In genomic region chr3:148986894-148987590, GRCm38 (mm10) we compare ENCODE assay signal across 7 mouse cellular contexts. TPM values are rescaled to one million over a fixed set of nuclear protein-coding genes. Genes with fewer than 3 reads are reported as not detected.
DNase-seq lines count a peak whose midpoint lies in the region; ATAC-seq and TF ChIP-seq lines count a peak whose summit lies in the region.

No protein-coding gene starts in this region.

- no peaks in the 10 kb centered on the region for H3K9me3 ChIP-seq in heart, embryonic 16.5 days (replicated peaks; ENCODE audit: control insufficient read depth, low read length)
- H3K9me3 ChIP-seq in limb, embryonic 12.5 days = no peaks in the 10 kb centered on the region

- no peak for ATAC-seq in heart, embryonic 16.5 days (replicated peaks; ENCODE audit: extremely low read depth, insufficient read depth, low FRiP score)
- 0 out of 2 replicates have a peak, but pooled peaks have one; percentile 5 for ATAC-seq in limb, embryonic 12.5 days (ENCODE audit: insufficient number of reproducible peaks, insufficient read depth, low FRiP score, low TSS enrichment, low read depth)

- no peaks in the 10 kb centered on the region for H3K27me3 ChIP-seq in heart, embryonic 16.5 days (ENCODE audit: control insufficient read depth, insufficient read depth, low read length)
- H3K27me3 ChIP-seq in limb, embryonic 12.5 days = no peaks in the 10 kb centered on the region
- H3K27me3 ChIP-seq in myocyte (ENCODE audit: control insufficient read depth, insufficient read depth, insufficient read length) = no peaks in the 10 kb centered on the region

- peak overlapping the region; percentile 71 for H3K4me3 ChIP-seq in brown adipose tissue, adult 24 weeks (ENCODE audit: insufficient read depth, low read depth, low read length)
- peak overlapping the region; percentile 96 for H3K4me3 ChIP-seq in heart, embryonic 16.5 days (ENCODE audit: low read length)
- H3K4me3 ChIP-seq in limb, embryonic 12.5 days (replicated peaks) = peak overlapping the region; percentile 82
- peak overlapping the region; percentile 85 for H3K4me3 ChIP-seq in myocyte

- H3K9ac ChIP-seq in heart, embryonic 16.5 days (ENCODE audit: low read length) = peak overlapping the region; percentile 97
- peak overlapping the region; percentile 99 for H3K9ac ChIP-seq in limb, embryonic 12.5 days (replicated peaks)

- no peak for TF ChIP-seq POLR2A in myocyte (IDR thresholded peaks at IDR 0.05; ENCODE audit: insufficient read length, low read depth)

- H3ac ChIP-seq in myocyte (ENCODE audit: control insufficient read depth, insufficient read length) = peak overlapping the region; percentile 68

- peak overlapping the region; percentile 46 for H3K27ac ChIP-seq in brown adipose tissue, adult 24 weeks (replicated peaks; ENCODE audit: low read depth, low read length)
- peak overlapping the region; percentile 100 for H3K27ac ChIP-seq in heart, embryonic 16.5 days (ENCODE audit: low read length)
- peak overlapping the region; percentile 100 for H3K27ac ChIP-seq in limb, embryonic 12.5 days

- H3K4me1 ChIP-seq in brown adipose tissue, adult 24 weeks (ENCODE audit: control insufficient read depth, insufficient read depth, insufficient read length, low read length) = peaks cover 2% of the 10 kb centered on the region; the same call in 1 of the 2 replicates
- H3K4me1 ChIP-seq in heart, embryonic 16.5 days (ENCODE audit: control insufficient read depth, insufficient read depth, low read length) = peaks cover 31% of the 10 kb centered on the region
- H3K4me1 ChIP-seq in limb, embryonic 12.5 days (replicated peaks) = peaks cover 39% of the 10 kb centered on the region

- peaks cover 57% of the 10 kb centered on the region for H3K79me2 ChIP-seq in myocyte (ENCODE audit: control insufficient read depth, insufficient read depth)

- DNase-seq in right cerebral cortex, postnatal 25 days = peak; percentile 38
- DNase-seq in right cerebral cortex, postnatal 14 days = no peak
- no peak for DNase-seq in layer of hippocampus, adult 11-12 months (ENCODE audit: low spot score)

- under 1% methylated on average over 27 of the region's 27 CpGs for WGBS in heart, embryonic 16.5 days
- under 1% methylated on average over 27 of the region's 27 CpGs for WGBS in limb, embryonic 12.5 days

- H3K36me3 ChIP-seq in heart, embryonic 16.5 days (ENCODE audit: control insufficient read depth, insufficient read depth) = no peaks in the 10 kb centered on the region
- no peaks in the 10 kb centered on the region for H3K36me3 ChIP-seq in limb, embryonic 12.5 days
- no peaks in the 10 kb centered on the region for H3K36me3 ChIP-seq in myocyte (ENCODE audit: control insufficient read depth, insufficient read depth)

- H3K4me2 ChIP-seq in heart, embryonic 16.5 days (ENCODE audit: low read depth, low read length) = peak overlapping the region; percentile 88
- peak overlapping the region; percentile 81 for H3K4me2 ChIP-seq in limb, embryonic 12.5 days
- H3K4me2 ChIP-seq in myocyte (ENCODE audit: low read depth) = peak overlapping the region; percentile 90

TF ChIP-seq in myocyte, 11 proteins besides CTCF, POLR2A, EP300 and RAD21:
- TF ChIP-seq REST (IDR thresholded peaks at IDR 0.05; ENCODE audit: insufficient read depth, insufficient read length) (no peak), TCF3 (IDR thresholded peaks at IDR 0.05; ENCODE audit: insufficient read length, low read depth) (no peak), MAX (IDR thresholded peaks at IDR 0.05; ENCODE audit: low read depth) (no peak), USF1 (IDR thresholded peaks at IDR 0.05; ENCODE audit: low read depth) (no peak), MYOG (IDR thresholded peaks at IDR 0.05; ENCODE audit: control insufficient read depth in 1 of 3, insufficient read depth in 1 of 3, insufficient read length in 2 of 3, low read depth in 2 of 3) (no peak), TCF12 (IDR thresholded peaks at IDR 0.05; ENCODE audit: insufficient read depth, poor library complexity, severe bottlenecking) (no peak), CEBPB (IDR thresholded peaks at IDR 0.05; ENCODE audit: insufficient read depth, poor library complexity, severe bottlenecking) (no peak), POLR2AphosphoS2 (IDR thresholded peaks at IDR 0.05; ENCODE audit: insufficient read length, low read depth) (no peak), MYOD1 (IDR thresholded peaks at IDR 0.05; ENCODE audit: control insufficient read depth in 1 of 3, insufficient read length in 2 of 3, low read depth in 2 of 3) (no peak), SRF (IDR thresholded peaks at IDR 0.05; ENCODE audit: control insufficient read depth, insufficient read length, low read depth) (no peak), E2F4 (IDR thresholded peaks at IDR 0.05; ENCODE audit: insufficient read depth) (no peak)

RNA-seq across cellular contexts. Expression of gene Adgrl2, which starts 3.3 kb away (rescaled TPM):
- polyA plus RNA-seq in brown adipose tissue, adult 24 weeks (2012; ENCODE audit: insufficient read depth, insufficient read length, missing spikeins) = 5.0 and 5.3 TPM in 2 replicates
- polyA plus RNA-seq in heart, embryonic 16.5 days (2015; fragmentation: Nextera tagmentation; extraction: Ambion mirVana) = 32.7 and 34.6 TPM in 2 replicates
- polyA plus RNA-seq in limb, embryonic 12.5 days (2016; fragmentation: Nextera tagmentation; extraction: Ambion mirVana) = 101 and 111 TPM in 2 replicates
- polyA plus RNA-seq in myocyte (2012; fragmentation: generic; extraction: Trizol) = 11.7 TPM

Comparison
In these comparisons a context has a peak if more than half of its experiments do, and no peak if none do; other contexts are left out.
1. H3K27ac ChIP-seq: peak in every context shown above with its lines; median percentile 100 in heart, embryonic 16.5 days; 100 in limb, embryonic 12.5 days; 46 in brown adipose tissue, adult 24 weeks.